Comparison of ENCODE assay signal across 15 mouse cellular contexts in genomic region chr1:172333512-172333911, GRCm38 (mm10). TPM values are rescaled to one million over a fixed set of nuclear protein-coding genes. Genes with fewer than 3 reads are reported as not detected.
A peak's percentile ranks its signal among the peaks of the same experiment; 100 is the strongest.
DNase-seq lines count a peak whose midpoint lies in the region; ATAC-seq and TF ChIP-seq lines count a peak whose summit lies in the region.
"Had no signal": no experiment of that assay in that cellular context is flagged by ENCODE, and none has a peak within 500 bp of the region (broad histone marks: within the 10 kb centered on the region; RNA-seq: fewer than 3 reads in every experiment).

No protein-coding gene starts in this region.

- no peaks in the 10 kb centered on the region for H3K36me3 ChIP-seq in heart, postnatal 0 days (replicated peaks; ENCODE audit: control insufficient read depth, insufficient read depth, low read length)
- H3K36me3 ChIP-seq in liver, embryonic 14.5 days (replicated peaks; ENCODE audit: control insufficient read depth, insufficient read depth, low read depth): no peaks in the 10 kb centered on the region
- H3K36me3 ChIP-seq: limb, embryonic 12.5 days had no signal

- H3K4me2 ChIP-seq in heart, postnatal 0 days (ENCODE audit: low read depth, low read length): no peak overlapping the region
- H3K4me2 ChIP-seq in liver, embryonic 14.5 days (ENCODE audit: low read depth): no peak overlapping the region
- H3K4me2 ChIP-seq: limb, embryonic 12.5 days had no signal

- ATAC-seq in heart, postnatal 0 days (ENCODE audit: insufficient read depth, low read depth): no peak
- ATAC-seq in liver, embryonic 14.5 days (ENCODE audit: insufficient read depth): no peak
- ATAC-seq: inflammation-experienced regulatory T-cells, adult 6 months had no signal

- WGBS in heart, postnatal 0 days: 22% methylated on average over 3 of the region's 3 CpGs
- 25% methylated on average over 3 of the region's 3 CpGs for WGBS in liver, embryonic 14.5 days (ENCODE audit: insufficient replicate concordance)

- intact Hi-C loops in heart, postnatal 25 days (cut with DNase I): no loop called here

- peaks cover 55% of the 10 kb centered on the region for H3K27me3 ChIP-seq in heart, postnatal 0 days (ENCODE audit: control insufficient read depth, insufficient read depth, low read length)
- H3K27me3 ChIP-seq in liver, embryonic 14.5 days (ENCODE audit: control insufficient read depth, insufficient read depth, low read length): peaks cover 11% of the 10 kb centered on the region

- no peak overlapping the region for H3K27ac ChIP-seq in heart, postnatal 0 days (ENCODE audit: low read depth)
- no peak overlapping the region for H3K27ac ChIP-seq in liver, embryonic 14.5 days
- H3K27ac ChIP-seq in bone marrow macrophage, adult 2 months (ENCODE audit: insufficient read depth, low read depth, low read length): no peak overlapping the region
- H3K27ac ChIP-seq: limb, embryonic 12.5 days; macrophage had no signal

- no peaks in the 10 kb centered on the region for H3K4me1 ChIP-seq in heart, postnatal 0 days (ENCODE audit: control insufficient read depth, insufficient read depth)
- H3K4me1 ChIP-seq in liver, embryonic 14.5 days (replicated peaks; ENCODE audit: control insufficient read depth in 2 of 2, insufficient read depth in 2 of 2, low read length in 1 of 2): no peaks in the 10 kb centered on the region
- peaks cover 43% of the 10 kb centered on the region for H3K4me1 ChIP-seq in bone marrow macrophage, adult 2 months (ENCODE audit: control insufficient read depth, insufficient read depth, low read length)
- H3K4me1 ChIP-seq: limb, embryonic 12.5 days had no signal

- TF ChIP-seq CTCF in heart, postnatal 0 days (IDR thresholded peaks at IDR 0.05; ENCODE audit: low read depth): peak; percentile 36
- TF ChIP-seq CTCF in liver, embryonic 14.5 days (IDR thresholded peaks at IDR 0.05; ENCODE audit: low read depth): peak; percentile 32; the same call in 1 of the 2 replicates
- peak; percentile 32; the same call in 1 of the 2 replicates for TF ChIP-seq CTCF in bone marrow macrophage, adult 2 months (IDR thresholded peaks at IDR 0.05; ENCODE audit: low read depth, low read length)

- TF ChIP-seq EP300 in heart, postnatal 0 days (IDR thresholded peaks at IDR 0.05; ENCODE audit: low read depth): no peak
- no peak for TF ChIP-seq EP300 in liver, embryonic 14.5 days (IDR thresholded peaks at IDR 0.05; ENCODE audit: low read depth)

- H3K9me3 ChIP-seq in heart, postnatal 0 days (replicated peaks; ENCODE audit: control insufficient read depth, low read length): no peaks in the 10 kb centered on the region
- H3K9me3 ChIP-seq in liver, embryonic 14.5 days (ENCODE audit: control insufficient read depth, low read length): no peaks in the 10 kb centered on the region
- H3K9me3 ChIP-seq: limb, embryonic 12.5 days had no signal

- no peak for TF ChIP-seq POLR2A in bone marrow macrophage, adult 2 months (IDR thresholded peaks at IDR 0.05; ENCODE audit: borderline replicate concordance, low read depth, low read length)

- H3K9ac ChIP-seq in heart, postnatal 0 days (replicated peaks; ENCODE audit: low read depth, low read length): no peak overlapping the region
- no peak overlapping the region for H3K9ac ChIP-seq in liver, embryonic 14.5 days (replicated peaks)
- H3K9ac ChIP-seq: limb, embryonic 12.5 days had no signal

- DNase-seq in heart, postnatal 0 days (ENCODE audit: low spot score): no peak
- DNase-seq in heart, postnatal 25 days (ENCODE audit: low spot score): no peak
- DNase-seq in liver, embryonic 14.5 days (ENCODE audit: low read depth in 3 of 3, low spot score in 3 of 3): no peak
- DNase-seq in liver: no peak
- peak; percentile 56 to 60 for DNase-seq in cerebellum, postnatal 10 days
- no peak for DNase-seq in natural killer cell, adult 2 months (ENCODE audit: low spot score in 2 of 2)
- DNase-seq: adrenal gland, postnatal 25 days; layer of hippocampus, adult 9-11 months had no signal

- no peak overlapping the region for H3K4me3 ChIP-seq in heart, postnatal 0 days (ENCODE audit: low read depth, low read length)
- no peak overlapping the region for H3K4me3 ChIP-seq in liver, embryonic 14.5 days (ENCODE audit: insufficient read depth in 1 of 2, low read depth in 2 of 2, low read length in 2 of 2)
- H3K4me3 ChIP-seq in bone marrow macrophage, adult 2 months (ENCODE audit: insufficient read depth, low read length): no peak overlapping the region
- H3K4me3 ChIP-seq: limb, embryonic 12.5 days; myocyte had no signal

RNA-seq across cellular contexts. Expression of gene Kcnj9, which starts 4.4 kb away (rescaled TPM):
- total RNA-seq in heart, postnatal 0 days (2014; rRNA removed; ENCODE audit: low replicate concordance): not detected in 2 replicates
- not detected in 2 replicates for polyA plus RNA-seq in heart, postnatal 0 days (2015; fragmentation: Nextera tagmentation; extraction: Ambion mirVana)
- under 1 TPM in 1 of 2 experiments, not detected in 1; 0.06 TPM for total RNA-seq in heart, postnatal 25 days (2021)
- 0.02 and 0.05 TPM in 2 replicates for polyA plus RNA-seq in liver, embryonic 14.5 days (2012; rRNA removed)
- polyA plus RNA-seq in liver, embryonic 14.5 days (2014; fragmentation: Nextera tagmentation; extraction: Ambion mirVana): not detected in 2 replicates
- polyA plus RNA-seq in bone marrow macrophage, adult 2 months (2012; ENCODE audit: insufficient read depth, insufficient read length, missing spikeins): 1.8 and 2.2 TPM in 2 replicates
- total RNA-seq: gastrocnemius, adult 8-10 months had no signal
- polyA plus RNA-seq: heart, embryonic 14.5 days; inflammation-experienced regulatory T-cells, adult 6 months; limb, embryonic 12.5 days had no signal

RNA-seq across cellular contexts. Expression of gene Kcnj10, which starts 7.5 kb away (rescaled TPM):
- total RNA-seq in heart, postnatal 0 days (2014; rRNA removed; ENCODE audit: low replicate concordance): not detected in 2 replicates
- 0.03 TPM in 1 of 2 replicates, not detected in the other for polyA plus RNA-seq in heart, postnatal 0 days (2015; fragmentation: Nextera tagmentation; extraction: Ambion mirVana)
- total RNA-seq in heart, postnatal 25 days (2021): under 1 TPM; 0.10 to 0.14 TPM
- polyA plus RNA-seq in liver, embryonic 14.5 days (2012; rRNA removed): 0.17 and 0.18 TPM in 2 replicates
- polyA plus RNA-seq in liver, embryonic 14.5 days (2014; fragmentation: Nextera tagmentation; extraction: Ambion mirVana): 0.04 and 0.08 TPM in 2 replicates
- polyA plus RNA-seq in bone marrow macrophage, adult 2 months (2012; ENCODE audit: insufficient read depth, insufficient read length, missing spikeins): 52.3 and 58.4 TPM in 2 replicates
- polyA plus RNA-seq: heart, embryonic 14.5 days; myocyte had no signal

RNA-seq across cellular contexts. Expression of gene Atp1a2, which starts 35.6 kb away (rescaled TPM):
- 130 and 131 TPM in 2 replicates for total RNA-seq in heart, postnatal 0 days (2014; rRNA removed; ENCODE audit: low replicate concordance)
- 27.1 and 29.0 TPM in 2 replicates for polyA plus RNA-seq in heart, postnatal 0 days (2015; fragmentation: Nextera tagmentation; extraction: Ambion mirVana)
- 100 to 1,000 TPM; 600 to 610 TPM for total RNA-seq in heart, postnatal 25 days (2021)
- 0.08 and 0.10 TPM in 2 replicates for polyA plus RNA-seq in liver, embryonic 14.5 days (2012; rRNA removed)
- polyA plus RNA-seq in liver, embryonic 14.5 days (2014; fragmentation: Nextera tagmentation; extraction: Ambion mirVana): 0.01 and 0.08 TPM in 2 replicates
- 0.15 and 0.36 TPM in 2 replicates for polyA plus RNA-seq in bone marrow macrophage, adult 2 months (2012; ENCODE audit: insufficient read depth, insufficient read length, missing spikeins)
- polyA plus RNA-seq: macrophage had no signal

RNA-seq across cellular contexts. Expression of gene Pigm, which starts 42.8 kb away (rescaled TPM):
- 13.8 and 14.8 TPM in 2 replicates for total RNA-seq in heart, postnatal 0 days (2014; rRNA removed; ENCODE audit: low replicate concordance)
- 2.1 and 2.2 TPM in 2 replicates for polyA plus RNA-seq in heart, postnatal 0 days (2015; fragmentation: Nextera tagmentation; extraction: Ambion mirVana)
- total RNA-seq in heart, postnatal 25 days (2021): 1 to 10 TPM; 4.4 to 4.5 TPM
- polyA plus RNA-seq in liver, embryonic 14.5 days (2012; rRNA removed): 3.8 and 4.1 TPM in 2 replicates
- polyA plus RNA-seq in liver, embryonic 14.5 days (2014; fragmentation: Nextera tagmentation; extraction: Ambion mirVana): 2.3 and 2.6 TPM in 2 replicates
- 14.3 and 15.4 TPM in 2 replicates for polyA plus RNA-seq in bone marrow macrophage, adult 2 months (2012; ENCODE audit: insufficient read depth, insufficient read length, missing spikeins)

Comparison
In these comparisons a context has a peak if more than half of its experiments do, and no peak if none do; other contexts are left out.
1. DNase-seq: peak in cerebellum, postnatal 10 days (2 of 2); none in heart, postnatal 0 days (single experiment), heart, postnatal 25 days (single experiment), liver, embryonic 14.5 days (0 of 3), liver (single experiment) and natural killer cell, adult 2 months (0 of 2).
2. RNA of gene Kcnj10, which starts 7.5 kb away (polyA plus RNA-seq): 52.3 to 58.4 TPM in bone marrow macrophage, adult 2 months; 0.04 to 0.18 TPM in liver, embryonic 14.5 days and 0.03 TPM in heart, postnatal 0 days; every median in the first group is over 10 times any median in the second.
3. RNA of gene Atp1a2, which starts 35.6 kb away (polyA plus RNA-seq): 27.1 to 29.0 TPM in heart, postnatal 0 days; 0.15 to 0.36 TPM in bone marrow macrophage, adult 2 months and 0.01 to 0.10 TPM in liver, embryonic 14.5 days; every median in the first group is over 10 times any median in the second.
4. Peak in every context shown above with its lines, with median percentiles within 50 percentile points of each other: CTCF ChIP-seq.